ENCODE assay signal across 15 mouse cellular contexts in genomic region chr17:78515347-78515947, GRCm38 (mm10). TPM values are rescaled to one million over a fixed set of nuclear protein-coding genes. Genes with fewer than 3 reads are reported as not detected.
"Had no signal": no experiment of that assay in that cellular context is flagged by ENCODE, and none has a peak within 500 bp of the region (broad histone marks: within the 10 kb centered on the region; RNA-seq: fewer than 3 reads in every experiment).

No protein-coding gene starts in this region.

- H3K4me1 ChIP-seq: liver, embryonic 15.5 days; midbrain, embryonic 15.5 days; neural tube, embryonic 12.5 days had no signal

- DNase-seq: kidney, adult 8-10 months; kidney, postnatal 25 days; lung, adult 2 months; lung, postnatal 36 days had no signal

- H3K36me3 ChIP-seq: liver, embryonic 15.5 days; midbrain, embryonic 15.5 days; neural tube, embryonic 12.5 days had no signal

- H3K9me3 ChIP-seq: liver, embryonic 15.5 days; midbrain, embryonic 15.5 days; neural tube, embryonic 12.5 days had no signal

- H3K27ac ChIP-seq: left cerebral cortex, adult 2 months; liver, embryonic 15.5 days; midbrain, embryonic 15.5 days; neural tube, embryonic 12.5 days; stomach, postnatal 0 days had no signal

- H3K4me3 ChIP-seq: left cerebral cortex, adult 2 months; liver, embryonic 15.5 days; midbrain, embryonic 15.5 days; neural tube, embryonic 12.5 days had no signal

- H3K9ac ChIP-seq: liver, embryonic 15.5 days; midbrain, embryonic 15.5 days; neural tube, embryonic 12.5 days had no signal

- ATAC-seq: intestine, postnatal 0 days; lung, postnatal 0 days; midbrain, embryonic 15.5 days had no signal

- H3K27me3 ChIP-seq: liver, embryonic 15.5 days; midbrain, embryonic 15.5 days; neural tube, embryonic 12.5 days had no signal

- H3K4me2 ChIP-seq: liver, embryonic 15.5 days; midbrain, embryonic 11.5 days; midbrain, embryonic 15.5 days; neural tube, embryonic 12.5 days had no signal

RNA-seq across cellular contexts. Expression of gene Vit, which starts 7.6 kb away (rescaled TPM):
- total RNA-seq: monocyte, adult 5-6 weeks; neutrophil, adult 5-6 weeks had no signal
- polyA plus RNA-seq: liver, adult 2 months had no signal
